Mouse (Mus musculus) bone marrow macrophage, adult 2 months (primary cell): Measurements from ENCODE around the gene Otub1. TPM values are rescaled to one million over a fixed set of nuclear protein-coding genes. Genes with fewer than 3 reads are reported as not detected.

Experiments used
- H3K27ac ChIP-seq: 2 replicates; pipeline ENCODE4 v1.5.1; 2012; ENCODE audit warnings: low read depth, low read length; ENCODE audit not compliant: insufficient read depth
- H3K4me1 ChIP-seq: 2 replicates; pipeline ENCODE4 v1.6.1; 2012; ENCODE audit warnings: low read length; ENCODE audit not compliant: control insufficient read depth, insufficient read depth
- H3K4me3 ChIP-seq: 2 replicates; pipeline ENCODE4 v1.5.1; 2012; ENCODE audit warnings: mild to moderate bottlenecking, low read length, moderate library complexity; ENCODE audit not compliant: insufficient read depth
- CTCF ChIP-seq: IDR thresholded peaks from 2 replicates; pipeline ENCODE4 v1.5.1; 2012; ENCODE audit warnings: low read depth, mild to moderate bottlenecking, low read length, moderate library complexity
- POLR2A ChIP-seq: IDR thresholded peaks from 2 replicates; pipeline ENCODE4 v1.6.1; 2012; ENCODE audit warnings: mild to moderate bottlenecking, low read depth, low read length, borderline replicate concordance
- polyA plus RNA-seq: library from polyadenylated mRNA; stranded (reverse); fragments of >200 nt; gene quantifications from 2 replicates; pipeline ENCODE4 v1.2.4, GENCODE M21; 2012; ENCODE audit not compliant: missing spikeins, insufficient read depth, insufficient read length

The Otub1 gene
- polyA plus RNA-seq, 1 experiment: 88.1 TPM

DNA sequence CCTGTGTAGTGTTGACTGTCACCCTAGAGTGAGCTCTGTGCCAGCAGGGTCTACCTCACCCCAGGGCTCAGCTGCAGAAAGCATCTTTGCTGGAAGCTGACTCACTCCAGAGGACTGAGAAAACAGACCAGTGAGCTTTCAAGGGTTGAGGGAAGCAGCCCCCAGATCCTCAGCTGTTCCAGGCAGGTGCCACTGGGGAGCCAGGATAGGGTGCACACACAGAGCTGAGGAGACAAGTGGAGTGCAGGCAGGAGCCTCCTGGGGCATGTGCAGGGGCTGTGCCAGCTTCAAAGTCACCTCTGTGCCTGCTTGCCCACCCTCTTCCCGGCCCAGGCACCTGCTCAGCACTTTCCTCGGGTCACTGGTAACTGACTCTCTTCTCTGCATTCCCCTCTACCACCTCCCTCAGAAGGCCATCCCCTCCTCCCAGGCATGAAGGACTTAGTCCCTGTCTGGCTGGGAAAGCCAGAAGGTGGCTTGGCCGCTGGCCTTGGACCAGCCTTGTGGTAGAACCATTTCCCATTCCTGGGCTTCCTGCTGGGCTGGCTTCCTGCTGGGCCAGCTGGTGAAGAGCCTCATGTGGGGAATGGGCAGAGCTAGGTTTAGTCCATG lies 27.2 kb downstream of the Otub1 start:
- no peak overlapping the region for H3K27ac ChIP-seq
- TF ChIP-seq CTCF: no peak
- no peak for TF ChIP-seq POLR2A

DNA sequence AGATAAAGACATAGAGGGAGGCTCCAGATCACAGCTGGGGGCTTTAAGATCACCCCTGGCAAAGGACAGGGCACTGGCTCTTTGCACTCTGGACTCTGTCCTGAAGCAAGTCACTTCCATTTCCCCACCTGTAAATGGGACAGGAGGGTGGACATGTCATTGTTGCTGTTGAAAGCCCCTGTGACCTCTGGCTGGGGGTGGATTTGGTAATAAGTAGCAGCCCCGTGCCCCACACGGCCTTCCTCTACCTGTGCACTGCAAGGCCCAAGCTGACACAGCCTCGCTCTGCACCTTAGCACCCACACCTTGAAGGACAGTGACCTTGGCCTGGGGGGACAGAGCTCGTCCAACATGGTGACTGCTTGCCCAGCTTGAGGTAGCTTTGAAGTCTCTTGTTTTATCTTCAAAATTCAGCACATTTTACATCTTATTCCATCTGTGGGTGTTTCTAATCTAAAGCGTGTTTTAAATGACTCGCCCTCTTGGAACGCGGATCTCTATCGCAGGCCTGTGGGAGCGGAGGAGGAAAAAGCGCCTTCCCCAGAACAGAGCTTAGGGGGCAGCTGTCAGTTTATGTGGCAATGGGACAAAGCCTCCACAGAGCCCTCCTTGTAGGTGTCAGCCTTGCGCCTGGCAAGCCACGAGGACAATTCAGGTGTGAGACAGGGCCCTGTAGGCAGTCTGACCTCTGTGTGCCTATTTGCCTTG lies 28.2 kb downstream of the Otub1 start:
- Histone ChIP-seq H3K4me3 (no peak overlapping the region), H3K27ac (no peak overlapping the region), H3K4me1 (no peaks in the 10 kb centered on the region)
- no peak for TF ChIP-seq POLR2A
- no peak for TF ChIP-seq CTCF

More for the DNA sequence above, 27.2 kb downstream of the Otub1 start:
- Histone ChIP-seq H3K4me3 (no peak overlapping the region), H3K4me1 (no peaks in the 10 kb centered on the region)

DNA sequence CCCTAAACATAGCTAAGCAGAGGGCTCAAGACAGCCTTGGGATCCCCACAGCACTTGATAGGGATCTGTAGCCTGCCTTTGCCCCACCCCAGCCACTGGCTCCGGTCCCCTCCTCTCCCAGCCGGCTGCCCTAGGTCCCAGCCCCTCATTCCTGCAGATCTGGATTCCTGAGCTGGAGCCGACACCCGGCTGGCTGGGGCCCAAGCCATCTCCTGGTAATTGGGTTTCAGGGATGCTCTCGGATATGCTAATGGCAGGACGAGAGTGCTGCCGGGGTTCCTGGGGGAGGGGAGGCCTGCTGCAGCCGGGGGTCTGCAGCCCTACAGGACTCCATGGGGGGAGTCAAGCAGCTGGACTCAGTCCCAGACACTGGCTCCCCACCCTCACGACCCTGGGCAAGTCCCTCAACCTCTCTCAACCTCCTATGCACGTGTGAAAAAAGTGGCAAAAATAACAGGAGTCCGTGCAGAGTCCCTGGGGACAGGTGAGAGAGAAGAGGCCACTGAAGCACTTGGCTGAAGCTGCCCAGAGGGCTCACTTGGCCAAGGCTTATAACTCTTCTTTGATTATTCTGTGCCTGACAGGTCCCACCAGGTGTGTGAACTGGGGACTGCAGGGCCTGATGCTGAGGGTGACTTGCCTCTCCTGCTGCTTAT lies 29.9 kb downstream of the Otub1 start:
- no peak overlapping the region for H3K27ac ChIP-seq
- TF ChIP-seq POLR2A: no peak
- no peak for TF ChIP-seq CTCF
- no peaks in the 10 kb centered on the region for H3K4me1 ChIP-seq
- H3K4me3 ChIP-seq: no peak overlapping the region

DNA sequence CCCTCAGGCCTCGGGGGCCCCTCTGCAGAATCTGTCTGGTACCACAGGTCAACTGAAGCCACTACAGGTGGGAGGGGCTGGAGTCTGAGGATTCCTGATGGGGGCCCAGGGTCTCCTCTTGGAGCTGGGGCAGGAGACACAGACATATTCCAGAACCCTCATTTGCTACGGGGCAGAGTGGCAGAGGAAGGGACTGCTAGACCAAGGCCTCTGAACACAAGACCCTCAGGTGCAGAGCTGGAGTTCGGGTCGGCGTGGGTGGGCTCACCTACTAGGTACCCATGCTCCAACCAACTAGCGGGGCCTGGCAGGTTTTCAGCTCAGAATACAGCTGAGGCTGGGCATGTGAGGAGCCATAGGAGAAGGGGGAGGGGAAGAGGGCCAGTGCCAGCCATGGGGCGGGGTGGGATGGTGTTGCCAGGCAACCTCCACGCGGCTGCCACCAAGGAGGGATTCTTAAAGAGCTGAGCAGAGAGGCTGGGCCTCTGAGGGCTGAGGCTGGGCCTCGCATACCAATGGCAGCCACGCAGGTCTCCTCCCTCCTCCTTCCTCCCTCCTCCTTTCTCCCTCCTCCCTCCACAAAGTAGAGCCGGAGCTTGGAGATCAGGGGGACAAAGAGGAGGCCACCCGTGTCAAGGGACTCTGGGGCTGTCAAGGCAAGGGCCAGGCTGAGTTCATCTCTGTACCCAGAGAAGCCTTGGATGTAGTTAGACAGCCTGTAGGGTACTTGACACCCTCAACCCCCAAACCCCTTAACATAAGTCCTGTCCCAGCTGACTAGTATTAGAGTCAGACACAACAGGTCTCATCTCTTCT lies 33.9 kb downstream of the Otub1 start:
- TF ChIP-seq CTCF (no peak), POLR2A (no peak)
- Histone ChIP-seq H3K4me3 (no peak overlapping the region), H3K27ac (no peak overlapping the region), H3K4me1 (no peaks in the 10 kb centered on the region)

DNA sequence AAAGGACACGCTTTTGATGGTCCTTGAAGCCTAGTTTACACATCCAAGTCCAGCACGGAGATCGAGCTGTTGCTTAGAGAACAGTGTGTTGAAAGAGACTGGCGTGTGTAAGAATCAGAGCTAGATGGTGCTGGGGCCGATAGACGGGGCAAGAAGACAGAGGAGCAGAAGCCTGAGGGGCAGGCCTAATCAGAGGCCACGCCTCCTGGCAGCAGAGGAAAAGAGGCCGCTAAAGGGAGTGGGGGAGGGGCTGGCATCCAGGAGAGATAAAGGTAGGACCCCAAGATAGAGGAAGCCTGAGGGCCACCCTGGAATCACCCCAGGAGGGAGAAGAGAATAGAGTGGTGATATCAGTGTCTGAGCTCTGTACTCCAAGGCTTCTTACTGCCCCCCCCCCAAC lies 34.7 kb downstream of the Otub1 start:
- TF ChIP-seq CTCF (no peak), POLR2A (no peak)
- no peaks in the 10 kb centered on the region for H3K4me1 ChIP-seq
- no peak overlapping the region for H3K27ac ChIP-seq
- H3K4me3 ChIP-seq: no peak overlapping the region

DNA sequence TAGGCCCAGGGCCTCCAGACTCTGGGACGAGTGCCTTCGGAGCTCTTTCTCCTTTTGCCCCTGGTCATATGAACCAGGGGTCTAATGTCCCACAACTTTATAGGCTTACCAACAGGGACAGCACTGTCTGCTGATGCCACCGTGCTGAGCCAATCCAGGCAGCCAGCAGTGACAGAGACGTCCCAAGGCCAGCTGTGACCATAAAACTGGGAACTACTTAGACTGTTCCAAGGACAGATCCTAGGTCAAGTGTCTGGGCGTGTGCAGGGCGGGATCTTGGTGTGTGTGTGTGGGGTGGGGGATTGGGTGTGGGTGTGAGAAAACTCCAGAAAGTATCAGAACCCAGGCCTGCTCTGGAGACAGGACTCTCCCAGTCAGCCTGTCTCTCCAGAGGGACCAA lies 35.2 kb downstream of the Otub1 start:
- Histone ChIP-seq H3K27ac (no peak overlapping the region), H3K4me1 (no peaks in the 10 kb centered on the region), H3K4me3 (no peak overlapping the region)
- TF ChIP-seq CTCF (no peak), POLR2A (no peak)

DNA sequence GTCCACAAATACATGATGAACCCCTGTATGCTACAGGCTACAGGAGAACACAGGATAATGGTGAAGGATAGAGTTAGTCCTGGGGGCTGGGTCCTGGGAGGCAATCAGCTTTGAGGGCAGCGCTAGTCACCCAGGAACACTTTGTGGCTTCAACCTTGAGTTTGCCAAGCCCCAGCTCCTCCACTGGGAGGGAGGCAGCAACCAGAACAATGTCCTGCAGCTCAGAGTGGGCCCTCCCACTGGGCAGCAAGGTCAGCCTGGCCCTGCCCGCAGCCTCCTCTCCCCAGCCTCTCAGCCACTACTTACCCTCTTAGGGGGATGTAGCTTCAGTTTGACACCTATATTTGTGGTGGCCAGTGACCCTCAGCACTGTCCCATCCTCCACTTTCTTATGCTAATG lies 37.7 kb downstream of the Otub1 start:
- no peak overlapping the region for H3K27ac ChIP-seq
- no peaks in the 10 kb centered on the region for H3K4me1 ChIP-seq
- TF ChIP-seq POLR2A: no peak
- no peak for TF ChIP-seq CTCF
- H3K4me3 ChIP-seq: no peak overlapping the region

DNA sequence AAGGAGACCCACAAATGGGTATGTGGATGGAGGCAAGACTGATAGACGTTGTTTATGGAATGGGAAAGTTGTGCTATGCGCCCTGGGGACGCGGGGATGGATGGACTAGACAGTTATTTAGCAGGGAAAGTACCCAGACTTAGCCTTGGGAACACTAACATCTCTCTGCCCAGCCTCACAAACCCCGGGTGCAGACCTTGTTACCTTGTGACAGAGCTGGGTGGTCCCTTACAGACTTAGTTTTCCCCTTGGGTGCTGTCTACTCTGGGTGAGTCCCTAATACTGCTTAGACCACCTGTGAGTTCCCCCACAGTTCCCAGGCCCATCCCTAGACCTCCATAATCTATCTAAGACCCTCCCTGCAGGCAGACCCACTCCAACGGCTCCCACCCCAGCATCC lies 39.3 kb downstream of the Otub1 start:
- Histone ChIP-seq H3K4me3 (no peak overlapping the region), H3K27ac (no peak overlapping the region), H3K4me1 (no peaks in the 10 kb centered on the region)
- no peak for TF ChIP-seq POLR2A
- TF ChIP-seq CTCF: no peak

DNA sequence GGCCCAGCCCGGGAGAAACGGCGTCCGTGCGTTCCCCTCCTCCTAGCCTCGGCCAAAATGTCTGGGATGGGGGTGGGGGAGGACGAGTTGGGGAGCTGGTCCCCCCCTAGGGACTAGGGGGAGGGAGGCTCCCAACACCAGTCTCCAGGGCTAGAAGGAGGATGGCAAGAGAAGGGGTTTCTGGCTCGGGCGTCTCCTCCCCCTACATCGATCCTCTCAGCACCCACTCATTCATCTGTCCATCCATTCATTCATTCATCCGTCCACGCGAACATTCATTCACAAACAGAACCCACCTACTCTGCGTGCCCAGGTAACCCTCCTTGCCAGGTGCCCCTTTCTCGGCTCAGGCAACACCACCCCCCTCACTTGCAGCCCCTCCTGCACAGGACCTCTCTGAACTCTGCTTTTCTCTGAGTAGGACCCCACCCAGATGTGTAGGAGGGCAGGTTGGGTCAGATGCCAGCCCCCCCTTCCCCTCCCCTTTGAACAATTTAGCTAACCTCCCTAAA lies 39.9 kb downstream of the Otub1 start:
- Histone ChIP-seq H3K4me3 (no peak overlapping the region), H3K4me1 (no peaks in the 10 kb centered on the region)
- TF ChIP-seq POLR2A: no peak
- TF ChIP-seq CTCF: no peak

More for the DNA sequence above, 39.9 kb downstream of the Otub1 start:
- H3K27ac ChIP-seq: no peak overlapping the region
